Mouse (Mus musculus): Measurements from ENCODE around the gene Foxa3. TPM values are rescaled to one million over a fixed set of nuclear protein-coding genes. Genes with fewer than 3 reads are reported as not detected.

Gene Foxa3
- polyA plus RNA-seq, 1 experiment from 2014 or later, result not detected

- no peaks in the 10 kb centered on the region for H3K9me3 ChIP-seq
- H3K36me3 ChIP-seq (replicated peaks), result peaks cover 10% of the 10 kb centered on the region
- ATAC-seq (replicated peaks), result no peak
- H3K4me3 ChIP-seq, result peak overlapping the region; percentile 85
- no peaks in the 10 kb centered on the region for H3K27me3 ChIP-seq (replicated peaks)
- peak overlapping the region; percentile 96 for H3K4me2 ChIP-seq
- H3K27ac ChIP-seq, result no peak overlapping the region
- peaks cover 47% of the 10 kb centered on the region for H3K4me1 ChIP-seq
- WGBS, result 83% methylated on average over 34 of the region's 34 CpGs
- peak overlapping the region; percentile 92; the same call in 1 of the 2 replicates for H3K9ac ChIP-seq
Measured at GRCm38 (mm10) chr7:19005417-19006121, 17.8 kb downstream of the Foxa3 start.

GRCm38 (mm10) chr7:19004631-19005079, 18.7 kb downstream of the Foxa3 start:
- H3K4me2 ChIP-seq, result peak overlapping the region; percentile 96
- peak; percentile 7 for ATAC-seq (replicated peaks)
- no peaks in the 10 kb centered on the region for H3K9me3 ChIP-seq
- H3K27ac ChIP-seq, result peak overlapping the region; percentile 94
- 4% methylated on average over 34 of the region's 34 CpGs for WGBS
- H3K4me1 ChIP-seq, result peaks cover 49% of the 10 kb centered on the region
- H3K4me3 ChIP-seq, result peak overlapping the region; percentile 85
- peak overlapping the region; percentile 92 for H3K9ac ChIP-seq
- H3K36me3 ChIP-seq (replicated peaks), result peaks cover 10% of the 10 kb centered on the region
- no peaks in the 10 kb centered on the region for H3K27me3 ChIP-seq (replicated peaks)

GRCm38 (mm10) chr7:19003902-19004630, 19.3 kb downstream of the Foxa3 start, which contains the start of gene Irf2bp1:
Gene Irf2bp1 (plus strand): TSS chr7:19004044.
- under 1% methylated on average over 85 of the region's 90 CpGs for WGBS
- Histone ChIP-seq H3K9me3 (no peaks in the 10 kb centered on the region), H3K4me2 (peak within 1 kb of the TSS; percentile 96), H3K4me3 (peak within 1 kb of the TSS; percentile 85), H3K36me3 (replicated peaks) (peaks cover 10% of the 10 kb centered on the region), H3K27ac (peak within 1 kb of the TSS; percentile 94), H3K27me3 (replicated peaks) (no peaks in the 10 kb centered on the region), H3K9ac (peak within 1 kb of the TSS; percentile 92), H3K4me1 (peaks cover 49% of the 10 kb centered on the region)
- peak; percentile 70 for ATAC-seq (replicated peaks)

- Histone ChIP-seq H3K4me3 (peak overlapping the region; percentile 45), H3K9me3 (no peaks in the 10 kb centered on the region), H3K27me3 (replicated peaks) (no peaks in the 10 kb centered on the region), H3K9ac (peak overlapping the region; percentile 79), H3K4me1 (peaks cover 49% of the 10 kb centered on the region), H3K36me3 (replicated peaks) (peaks cover 10% of the 10 kb centered on the region), H3K4me2 (peak overlapping the region; percentile 77), H3K27ac (peak overlapping the region; percentile 70)
- peak; percentile 56 for ATAC-seq (replicated peaks)
- 3% methylated on average over 17 of the region's 17 CpGs for WGBS
Measured at GRCm38 (mm10) chr7:19002848-19003498, 20.4 kb downstream of the Foxa3 start.

GRCm38 (mm10) chr7:19002115-19002514, 21.2 kb downstream of the Foxa3 start:
- Histone ChIP-seq H3K4me2 (peak overlapping the region; percentile 77), H3K9me3 (no peaks in the 10 kb centered on the region), H3K9ac (peak overlapping the region; percentile 79; the same call in 1 of the 2 replicates), H3K36me3 (replicated peaks) (peaks cover 9% of the 10 kb centered on the region), H3K27me3 (replicated peaks) (no peaks in the 10 kb centered on the region), H3K4me1 (peaks cover 42% of the 10 kb centered on the region), H3K4me3 (peak overlapping the region; percentile 45; the same call in 1 of the 2 replicates), H3K27ac (0 out of 2 replicates have a peak overlapping the region, but pooled peaks have one; percentile 21)
- WGBS, result 44% methylated on average over 4 of the region's 4 CpGs
- ATAC-seq (replicated peaks), result no peak

GRCm38 (mm10) chr7:19001807-19002085, 21.6 kb downstream of the Foxa3 start:
- Histone ChIP-seq H3K4me1 (peaks cover 39% of the 10 kb centered on the region), H3K27me3 (replicated peaks) (no peaks in the 10 kb centered on the region), H3K36me3 (replicated peaks) (peaks cover 6% of the 10 kb centered on the region; the same call in 1 of the 2 replicates), H3K9me3 (no peaks in the 10 kb centered on the region), H3K4me3 (no peak overlapping the region), H3K9ac (no peak overlapping the region), H3K27ac (no peak overlapping the region), H3K4me2 (peak overlapping the region; percentile 42; the same call in 1 of the 2 replicates)
- WGBS, result 78% methylated on average over 3 of the region's 3 CpGs
- no peak for ATAC-seq (replicated peaks)

- H3K27ac ChIP-seq, result peak overlapping the region; percentile 42; the same call in 1 of the 2 replicates
Measured at GRCm38 (mm10) chr7:19001066-19001806, 22.1 kb downstream of the Foxa3 start.

GRCm38 (mm10) chr7:19000421-19000820, 22.9 kb downstream of the Foxa3 start:
- no peak overlapping the region for H3K9ac ChIP-seq
- H3K27ac ChIP-seq, result no peak overlapping the region
- peak overlapping the region; percentile 23 for H3K4me3 ChIP-seq
- 52% methylated on average over 10 of the region's 10 CpGs for WGBS
- H3K4me2 ChIP-seq, result peak overlapping the region; percentile 42
- H3K36me3 ChIP-seq (replicated peaks), result peaks cover 3% of the 10 kb centered on the region; the same call in 1 of the 2 replicates
- H3K9me3 ChIP-seq, result no peaks in the 10 kb centered on the region
- no peak for ATAC-seq (replicated peaks)
- H3K4me1 ChIP-seq, result peaks cover 26% of the 10 kb centered on the region
- H3K27me3 ChIP-seq (replicated peaks), result no peaks in the 10 kb centered on the region

More at GRCm38 (mm10) chr7:19001066-19001806, 22.1 kb downstream of the Foxa3 start:
- H3K36me3 ChIP-seq (replicated peaks), result peaks cover 6% of the 10 kb centered on the region; the same call in 1 of the 2 replicates
- H3K4me3 ChIP-seq, result peak overlapping the region; percentile 23
- no peaks in the 10 kb centered on the region for H3K27me3 ChIP-seq (replicated peaks)
- no peaks in the 10 kb centered on the region for H3K9me3 ChIP-seq
- peak overlapping the region; percentile 42 for H3K4me2 ChIP-seq
- ATAC-seq (replicated peaks), result no peak
- peaks cover 34% of the 10 kb centered on the region for H3K4me1 ChIP-seq
- H3K9ac ChIP-seq, result no peak overlapping the region
- 47% methylated on average over 18 of the region's 18 CpGs for WGBS

GRCm38 (mm10) chr7:18998835-18999234, 24.5 kb downstream of the Foxa3 start:
- H3K4me2 ChIP-seq, result no peak overlapping the region
- no peak overlapping the region for H3K27ac ChIP-seq
- peaks cover 30% of the 10 kb centered on the region for H3K4me1 ChIP-seq
- no peak overlapping the region for H3K4me3 ChIP-seq
- no peaks in the 10 kb centered on the region for H3K9me3 ChIP-seq
- no peak for ATAC-seq (replicated peaks)
- no peaks in the 10 kb centered on the region for H3K27me3 ChIP-seq (replicated peaks)
- no peaks in the 10 kb centered on the region for H3K36me3 ChIP-seq (replicated peaks)
- 30% methylated on average over 9 of the region's 9 CpGs for WGBS
- H3K9ac ChIP-seq, result no peak overlapping the region

GRCm38 (mm10) chr7:18993036-18993435, 30.3 kb downstream of the Foxa3 start:
- no peaks in the 10 kb centered on the region for H3K27me3 ChIP-seq (replicated peaks)
- peaks cover 46% of the 10 kb centered on the region for H3K4me1 ChIP-seq
- peak overlapping the region; percentile 61 for H3K4me3 ChIP-seq
- no peaks in the 10 kb centered on the region for H3K9me3 ChIP-seq
- H3K9ac ChIP-seq, result 0 out of 2 replicates have a peak overlapping the region, but pooled peaks have one; percentile 21
- H3K4me2 ChIP-seq, result peak overlapping the region; percentile 91
- ATAC-seq (replicated peaks), result no peak
- WGBS, result 89% methylated on average over 5 of the region's 5 CpGs
- no peak overlapping the region for H3K27ac ChIP-seq
- no peaks in the 10 kb centered on the region for H3K36me3 ChIP-seq (replicated peaks)

GRCm38 (mm10) chr7:18992294-18992675, 31.1 kb downstream of the Foxa3 start:
- Histone ChIP-seq H3K9ac (peak overlapping the region; percentile 73), H3K27ac (peak overlapping the region; percentile 87; the same call in 1 of the 2 replicates), H3K27me3 (replicated peaks) (no peaks in the 10 kb centered on the region), H3K4me1 (peaks cover 46% of the 10 kb centered on the region), H3K4me3 (peak overlapping the region; percentile 61), H3K36me3 (replicated peaks) (no peaks in the 10 kb centered on the region), H3K9me3 (no peaks in the 10 kb centered on the region), H3K4me2 (peak overlapping the region; percentile 91)
- ATAC-seq (replicated peaks), result no peak
- WGBS, result 4% methylated on average over 31 of the region's 31 CpGs

All from midbrain, embryonic 15.5 days (tissue).